Mouse (Mus musculus): ENCODE measurements at regions not wholly inside any gene's neighbourhood (a gene's known extent, or its start where the extent isn't known, plus 50 kb on each side); places are given as distances from the start of the nearest gene placed in this dataset.

GRCm38 (mm10) chr19:54787171-54787570, 339.9 kb downstream of the Gpam start:
- DNase-seq (ENCODE audit: low read depth, low spot score): no peak

- DNase-seq (ENCODE audit: low read depth, low spot score): no peak
Observed at GRCm38 (mm10) chr19:54783729-54784128, 343.3 kb downstream of the Gpam start.

GRCm38 (mm10) chr19:54757761-54758160, 369.3 kb downstream of the Gpam start:
- no peak for DNase-seq (ENCODE audit: low read depth, low spot score)

- peak; percentile 64 for DNase-seq (ENCODE audit: low read depth, low spot score)
Observed at GRCm38 (mm10) chr19:54756681-54757257, 370.3 kb downstream of the Gpam start.

- no peak for DNase-seq (ENCODE audit: low read depth, low spot score)
Observed at GRCm38 (mm10) chr19:54755451-54755850, 371.6 kb downstream of the Gpam start.

- DNase-seq (ENCODE audit: low read depth, low spot score): no peak
Observed at GRCm38 (mm10) chr19:54733938-54734337, 393.1 kb downstream of the Gpam start.

- DNase-seq (ENCODE audit: low read depth, low spot score): no peak
Observed at GRCm38 (mm10) chr19:54731749-54732148, 395.3 kb downstream of the Gpam start.

GRCm38 (mm10) chr19:54731315-54731714, 395.7 kb downstream of the Gpam start:
- no peak for DNase-seq (ENCODE audit: low read depth, low spot score)

GRCm38 (mm10) chr19:54730801-54731200, 396.2 kb downstream of the Gpam start:
- no peak for DNase-seq (ENCODE audit: low read depth, low spot score)

GRCm38 (mm10) chr19:54730296-54730695, 396.7 kb downstream of the Gpam start:
- DNase-seq (ENCODE audit: low read depth, low spot score): no peak

GRCm38 (mm10) chr19:54722091-54722490, 404.9 kb downstream of the Gpam start:
- no peak for DNase-seq (ENCODE audit: low read depth, low spot score)

- no peak for DNase-seq (ENCODE audit: low read depth, low spot score)
Observed at GRCm38 (mm10) chr19:54697411-54697810, 429.6 kb downstream of the Gpam start.

GRCm38 (mm10) chr19:54693714-54694113, 433.3 kb downstream of the Gpam start:
- no peak for DNase-seq (ENCODE audit: low read depth, low spot score)

- no peak for DNase-seq (ENCODE audit: low read depth, low spot score)
Observed at GRCm38 (mm10) chr19:54693094-54693493, 433.9 kb downstream of the Gpam start.

- DNase-seq (ENCODE audit: low read depth, low spot score): no peak
Observed at GRCm38 (mm10) chr19:54691861-54692260, 435.2 kb downstream of the Gpam start.

- no peak for DNase-seq (ENCODE audit: low read depth, low spot score)
Observed at GRCm38 (mm10) chr19:54688630-54689029, 438.4 kb downstream of the Gpam start.

- no peak for DNase-seq (ENCODE audit: low read depth, low spot score)
Observed at GRCm38 (mm10) chr19:54685147-54685546, 441.9 kb downstream of the Gpam start.

All from telencephalon, adult 2 months (tissue).